ENCODE assay signal across 21 mouse cellular contexts in genomic region chr6:6149329-6149728, GRCm38 (mm10).
DNase-seq lines count a peak whose midpoint lies in the region; ATAC-seq and TF ChIP-seq lines count a peak whose summit lies in the region.
"Had no signal": no experiment of that assay in that cellular context is flagged by ENCODE, and none has a peak within 500 bp of the region (broad histone marks: within the 10 kb centered on the region; RNA-seq: fewer than 3 reads in every experiment).

No protein-coding gene starts in this region.

- TF ChIP-seq POLR2A in kidney, adult 2 months (IDR thresholded peaks at IDR 0.05; ENCODE audit: low read depth, low read length) = no peak

- H3K27me3 ChIP-seq in kidney, adult 2 months (replicated peaks; ENCODE audit: control insufficient read depth, insufficient read depth, low read length) = no peaks in the 10 kb centered on the region
- no peaks in the 10 kb centered on the region for H3K27me3 ChIP-seq in intestine, postnatal 0 days (replicated peaks; ENCODE audit: control insufficient read depth, insufficient read depth, low read length)
- H3K27me3 ChIP-seq: embryonic facial prominence, embryonic 15.5 days; heart, embryonic 13.5 days; hindbrain, embryonic 13.5 days; limb, embryonic 13.5 days had no signal

- no peak overlapping the region for H3K27ac ChIP-seq in kidney, adult 2 months (ENCODE audit: insufficient read depth, low read depth, low read length)
- H3K27ac ChIP-seq in intestine, postnatal 0 days (ENCODE audit: low read depth, low read length) = peak overlapping the region; percentile 60
- H3K27ac ChIP-seq: embryonic facial prominence, embryonic 15.5 days; heart, embryonic 13.5 days; hindbrain, embryonic 13.5 days; limb, embryonic 13.5 days; midbrain, embryonic 10.5 days had no signal

- no peaks in the 10 kb centered on the region for H3K9me3 ChIP-seq in intestine, postnatal 0 days (ENCODE audit: control insufficient read depth)
- H3K9me3 ChIP-seq: embryonic facial prominence, embryonic 15.5 days; heart, embryonic 13.5 days; hindbrain, embryonic 13.5 days; limb, embryonic 13.5 days; midbrain, embryonic 10.5 days had no signal

- H3K4me2 ChIP-seq in intestine, postnatal 0 days (replicated peaks; ENCODE audit: low read depth) = peak overlapping the region; percentile 3; the same call in 1 of the 2 replicates
- H3K4me2 ChIP-seq: embryonic facial prominence, embryonic 15.5 days; heart, embryonic 13.5 days; hindbrain, embryonic 13.5 days; limb, embryonic 13.5 days had no signal

- no peak for TF ChIP-seq CTCF in kidney, adult 2 months (conservative IDR thresholded peaks at IDR 0.05; ENCODE audit: insufficient read depth, insufficient read length, low read depth, low read length)
- peak; percentile 29; the same call in 1 of the 2 replicates for TF ChIP-seq CTCF in intestine, postnatal 0 days (IDR thresholded peaks at IDR 0.05; ENCODE audit: low read depth)

- peaks cover 7% of the 10 kb centered on the region; the same call in 1 of the 2 replicates for H3K4me1 ChIP-seq in kidney, adult 2 months (ENCODE audit: control insufficient read depth, insufficient read depth, low read length)
- peaks cover 7% of the 10 kb centered on the region; the same call in 1 of the 2 replicates for H3K4me1 ChIP-seq in intestine, postnatal 0 days (replicated peaks; ENCODE audit: control insufficient read depth, insufficient read depth, low read length)
- H3K4me1 ChIP-seq: embryonic facial prominence, embryonic 15.5 days; hindbrain, embryonic 13.5 days; midbrain, embryonic 10.5 days had no signal

- peak; percentile 21 for DNase-seq in kidney, adult 2 months
- no peak for DNase-seq in kidney, adult 11 months
- peak; percentile 49 for DNase-seq in MEL-GATA-1-ER (ENCODE audit: extremely low read depth, low read depth)
- DNase-seq in thymus, postnatal 10 days (ENCODE audit: low spot score in 2 of 2) = peak; percentile 3 to 9
- DNase-seq in cerebellum, adult 9-11 months = no peak
- no peak for DNase-seq in frontal cortex, postnatal 36 days (ENCODE audit: low spot score in 2 of 2)
- DNase-seq in adrenal gland, postnatal 36 days = no peak
- DNase-seq: adrenal gland, adult 8-10 months; B cell, adult 2 months; cerebellum, postnatal 14 days; gastrocnemius, postnatal 10 days; heart, adult 18-20 months; kidney, postnatal 10 days; lung, postnatal 10 days; retina, postnatal 1 day had no signal

- WGBS in kidney, adult 2 months = 76% methylated on average over 3 of the region's 3 CpGs
- WGBS in intestine, postnatal 0 days = 49% methylated on average over 3 of the region's 3 CpGs

- ATAC-seq in intestine, postnatal 0 days = peak; percentile 37

- no peak overlapping the region for H3K4me3 ChIP-seq in kidney, adult 2 months (ENCODE audit: insufficient read depth, low read depth, low read length)
- H3K4me3 ChIP-seq in intestine, postnatal 0 days (ENCODE audit: low read depth, low read length) = no peak overlapping the region
- H3K4me3 ChIP-seq: embryonic facial prominence, embryonic 15.5 days; heart, embryonic 13.5 days; hindbrain, embryonic 13.5 days; limb, embryonic 13.5 days; midbrain, embryonic 10.5 days had no signal

- H3K36me3 ChIP-seq in kidney, adult 2 months (ENCODE audit: control insufficient read depth, insufficient read depth, low read length) = no peaks in the 10 kb centered on the region; the same call in 1 of the 2 replicates
- H3K36me3 ChIP-seq in intestine, postnatal 0 days (ENCODE audit: control insufficient read depth, insufficient read depth) = no peaks in the 10 kb centered on the region
- H3K36me3 ChIP-seq: embryonic facial prominence, embryonic 15.5 days; hindbrain, embryonic 13.5 days had no signal

- H3K9ac ChIP-seq in intestine, postnatal 0 days (ENCODE audit: low read depth, low read length) = no peak overlapping the region
- H3K9ac ChIP-seq: embryonic facial prominence, embryonic 15.5 days; heart, embryonic 13.5 days; hindbrain, embryonic 13.5 days; limb, embryonic 13.5 days had no signal

Comparison
In these comparisons a context has a peak if more than half of its experiments do, and no peak if none do; other contexts are left out.
1. DNase-seq: peak in kidney, adult 2 months (single experiment), MEL-GATA-1-ER (single experiment) and thymus, postnatal 10 days (2 of 2); none in kidney, adult 11 months (single experiment), cerebellum, adult 9-11 months (single experiment), frontal cortex, postnatal 36 days (0 of 2) and adrenal gland, postnatal 36 days (0 of 2).